Mouse (Mus musculus): ENCODE measurements at regions not wholly inside any gene's neighbourhood (a gene's known extent, or its start where the extent isn't known, plus 50 kb on each side); places are given as distances from the start of the nearest gene placed in this dataset.

DNA sequence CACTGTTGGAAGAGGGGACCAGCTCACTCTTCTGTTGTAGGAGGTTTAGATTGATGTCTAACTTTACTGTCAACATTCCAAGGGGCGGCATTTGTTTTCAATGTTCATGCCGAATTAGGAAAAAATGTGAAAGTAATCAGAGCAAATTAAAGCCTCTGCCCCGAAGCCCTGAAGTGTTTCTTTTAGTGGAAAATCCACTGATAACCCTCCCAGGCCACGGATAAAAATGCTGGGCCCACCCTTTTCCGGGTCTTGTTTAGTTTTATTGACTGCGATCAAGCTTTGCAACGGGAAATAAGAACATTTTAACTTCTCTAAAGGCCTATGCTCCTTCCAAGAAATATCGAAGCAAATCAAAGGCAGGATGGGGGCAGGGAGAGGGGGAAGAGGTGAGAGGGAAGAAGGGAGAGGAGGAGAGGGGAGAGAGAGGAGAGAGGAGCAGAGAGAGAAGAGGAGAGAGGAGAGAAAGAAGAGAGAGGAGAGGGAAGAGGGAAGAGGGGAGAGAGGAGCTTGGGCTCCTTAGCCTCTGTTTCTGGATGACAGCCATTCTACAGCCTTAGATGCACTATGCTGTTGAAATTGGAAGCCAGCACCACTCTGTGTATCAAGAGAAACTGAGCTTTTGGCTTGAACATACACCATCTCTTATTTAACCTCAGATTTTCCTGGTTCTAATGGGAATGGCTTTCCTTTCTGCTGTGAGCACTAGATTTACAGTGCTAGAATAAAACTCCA lies 140.3 kb upstream of the Palmd start:
- H3K36me3 ChIP-seq (ENCODE audit: control insufficient read depth, insufficient read depth, low read length): no peaks in the 10 kb centered on the region
- H3K4me1 ChIP-seq (ENCODE audit: control insufficient read depth, insufficient read depth, low read length): no peaks in the 10 kb centered on the region
- H3K9ac ChIP-seq (ENCODE audit: low read length): no peak overlapping the region
- H3K4me2 ChIP-seq (ENCODE audit: low read depth): no peak overlapping the region
- H3K27me3 ChIP-seq (ENCODE audit: control insufficient read depth, insufficient read depth, low read length): no peaks in the 10 kb centered on the region
- WGBS: 67% methylated on average over 8 of the region's 8 CpGs
- no peak for DNase-seq (ENCODE audit: low spot score)
- no peak overlapping the region for H3K27ac ChIP-seq (ENCODE audit: low read depth, low read length)
- H3K4me3 ChIP-seq (ENCODE audit: low read depth, low read length): no peak overlapping the region
- no peak for ATAC-seq (ENCODE audit: insufficient read depth, low FRiP score, low TSS enrichment)
- H3K9me3 ChIP-seq (ENCODE audit: control insufficient read depth, low read length): no peaks in the 10 kb centered on the region

DNA sequence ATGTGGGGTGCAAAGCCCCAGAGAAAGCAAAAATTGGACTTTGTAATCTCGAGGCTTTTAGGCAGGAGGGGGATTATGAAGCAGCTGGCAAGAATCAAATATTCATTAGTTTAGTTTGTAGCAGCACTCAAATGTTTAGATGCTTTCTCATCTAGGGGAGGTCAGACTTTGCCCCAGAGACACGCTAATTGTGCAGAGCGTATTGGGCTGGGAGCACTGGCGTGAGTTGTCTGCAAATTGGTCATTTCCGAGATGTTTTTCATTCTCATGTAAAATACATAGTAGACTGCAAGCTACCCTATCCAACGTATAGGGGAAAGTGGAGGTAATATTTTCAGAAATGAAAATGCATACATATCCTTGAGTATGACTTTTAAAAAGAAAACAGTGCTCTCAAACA lies 139.2 kb upstream of the Palmd start:
- 79% methylated on average over 6 of the region's 6 CpGs for WGBS
- H3K4me3 ChIP-seq (ENCODE audit: low read depth, low read length): no peak overlapping the region
- no peak overlapping the region for H3K27ac ChIP-seq (ENCODE audit: low read depth, low read length)
- H3K27me3 ChIP-seq (ENCODE audit: control insufficient read depth, insufficient read depth, low read length): no peaks in the 10 kb centered on the region
- H3K9me3 ChIP-seq (ENCODE audit: control insufficient read depth, low read length): no peaks in the 10 kb centered on the region
- DNase-seq (ENCODE audit: low spot score): no peak
- no peak for ATAC-seq (ENCODE audit: insufficient read depth, low FRiP score, low TSS enrichment)
- H3K4me1 ChIP-seq (ENCODE audit: control insufficient read depth, insufficient read depth, low read length): no peaks in the 10 kb centered on the region
- H3K9ac ChIP-seq (ENCODE audit: low read length): no peak overlapping the region
- H3K36me3 ChIP-seq (ENCODE audit: control insufficient read depth, insufficient read depth, low read length): no peaks in the 10 kb centered on the region
- H3K4me2 ChIP-seq (ENCODE audit: low read depth): no peak overlapping the region

DNA sequence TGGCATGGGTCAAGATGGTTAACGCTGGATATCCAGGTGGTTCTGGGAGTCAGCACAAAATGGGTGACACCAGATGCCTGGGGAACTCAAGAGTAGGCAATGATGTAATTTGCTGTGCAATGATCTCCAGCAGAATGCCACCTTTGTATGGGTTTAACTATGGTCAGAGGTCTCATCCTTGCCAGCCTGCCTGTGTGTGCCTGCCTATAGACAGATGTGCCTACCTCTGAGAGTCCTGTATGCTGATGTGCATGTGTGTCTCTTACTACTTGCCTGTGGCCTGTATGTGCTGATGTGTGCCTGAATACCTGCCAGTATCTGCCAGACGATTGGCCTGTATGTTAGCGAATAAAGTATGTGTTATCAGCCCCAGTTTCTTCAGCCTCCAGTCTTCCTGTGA lies 138.6 kb upstream of the Palmd start:
- DNase-seq (ENCODE audit: low spot score) (no peak), ATAC-seq (ENCODE audit: insufficient read depth, low FRiP score, low TSS enrichment) (no peak)
- H3K4me3 ChIP-seq (ENCODE audit: low read depth, low read length): no peak overlapping the region
- H3K27ac ChIP-seq (ENCODE audit: low read depth, low read length): no peak overlapping the region
- no peaks in the 10 kb centered on the region for H3K27me3 ChIP-seq (ENCODE audit: control insufficient read depth, insufficient read depth, low read length)
- no peaks in the 10 kb centered on the region for H3K36me3 ChIP-seq (ENCODE audit: control insufficient read depth, insufficient read depth, low read length)
- H3K9ac ChIP-seq (ENCODE audit: low read length): no peak overlapping the region
- no peaks in the 10 kb centered on the region for H3K4me1 ChIP-seq (ENCODE audit: control insufficient read depth, insufficient read depth, low read length)
- no peak overlapping the region for H3K4me2 ChIP-seq (ENCODE audit: low read depth)
- H3K9me3 ChIP-seq (ENCODE audit: control insufficient read depth, low read length): no peaks in the 10 kb centered on the region
- 90% methylated on average over 3 of the region's 3 CpGs for WGBS

DNA sequence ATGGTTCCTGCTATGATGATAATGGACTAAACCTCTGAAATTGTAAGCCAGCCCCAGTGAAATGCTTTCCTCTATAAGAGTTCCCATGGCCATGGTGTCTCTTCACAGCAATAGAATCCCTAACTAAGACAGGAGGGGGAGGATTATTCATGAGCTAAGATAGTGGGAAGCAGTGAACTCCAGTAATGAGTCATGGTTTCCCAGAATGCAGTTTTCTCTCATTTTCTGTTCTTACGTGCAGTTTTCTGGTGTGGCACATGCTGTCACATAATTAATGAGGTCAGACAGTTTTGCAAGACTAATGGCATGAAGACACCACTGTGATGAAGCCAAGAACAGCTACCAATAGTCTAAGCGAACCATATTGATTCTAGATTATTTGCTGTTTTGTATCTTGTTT lies 118.9 kb upstream of the Palmd start:
- ATAC-seq (ENCODE audit: insufficient read depth, low FRiP score, low TSS enrichment) (no peak), DNase-seq (ENCODE audit: low spot score) (no peak)
- Histone ChIP-seq H3K4me3 (ENCODE audit: low read depth, low read length) (no peak overlapping the region), H3K9me3 (ENCODE audit: control insufficient read depth, low read length) (no peaks in the 10 kb centered on the region), H3K9ac (ENCODE audit: low read length) (no peak overlapping the region), H3K4me2 (ENCODE audit: low read depth) (no peak overlapping the region), H3K4me1 (ENCODE audit: control insufficient read depth, insufficient read depth, low read length) (no peaks in the 10 kb centered on the region), H3K27ac (ENCODE audit: low read depth, low read length) (no peak overlapping the region), H3K36me3 (ENCODE audit: control insufficient read depth, insufficient read depth, low read length) (no peaks in the 10 kb centered on the region), H3K27me3 (ENCODE audit: control insufficient read depth, insufficient read depth, low read length) (no peaks in the 10 kb centered on the region)
- 72% methylated on average over 2 of the region's 2 CpGs for WGBS

DNA sequence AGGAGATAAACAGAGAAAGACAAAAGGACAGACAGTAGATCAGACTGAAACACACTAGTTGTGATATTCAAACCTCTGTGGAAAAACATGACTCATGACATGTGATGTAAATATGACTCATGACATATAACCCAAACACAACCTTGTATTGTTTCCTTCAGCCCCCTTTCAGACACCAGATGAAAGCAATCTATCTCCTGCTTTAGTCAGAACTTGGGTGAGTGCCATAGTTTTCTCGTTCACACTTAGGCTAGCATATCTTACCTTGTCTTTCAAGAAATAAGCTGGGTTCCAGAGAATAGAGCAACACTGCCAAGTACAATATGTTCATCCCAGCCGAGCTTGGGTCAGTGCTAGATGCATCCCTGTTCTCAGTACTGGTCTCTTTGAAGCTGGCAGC lies 107.9 kb upstream of the Palmd start:
- no peak for ATAC-seq (ENCODE audit: insufficient read depth, low FRiP score, low TSS enrichment)
- 89% methylated on average over 2 of the region's 2 CpGs for WGBS
- Histone ChIP-seq H3K4me1 (ENCODE audit: control insufficient read depth, insufficient read depth, low read length) (no peaks in the 10 kb centered on the region), H3K9me3 (ENCODE audit: control insufficient read depth, low read length) (no peaks in the 10 kb centered on the region), H3K27ac (ENCODE audit: low read depth, low read length) (no peak overlapping the region), H3K4me3 (ENCODE audit: low read depth, low read length) (no peak overlapping the region), H3K27me3 (ENCODE audit: control insufficient read depth, insufficient read depth, low read length) (no peaks in the 10 kb centered on the region), H3K9ac (ENCODE audit: low read length) (no peak overlapping the region), H3K36me3 (ENCODE audit: control insufficient read depth, insufficient read depth, low read length) (no peaks in the 10 kb centered on the region), H3K4me2 (ENCODE audit: low read depth) (no peak overlapping the region)
- no peak for DNase-seq (ENCODE audit: low spot score)

DNA sequence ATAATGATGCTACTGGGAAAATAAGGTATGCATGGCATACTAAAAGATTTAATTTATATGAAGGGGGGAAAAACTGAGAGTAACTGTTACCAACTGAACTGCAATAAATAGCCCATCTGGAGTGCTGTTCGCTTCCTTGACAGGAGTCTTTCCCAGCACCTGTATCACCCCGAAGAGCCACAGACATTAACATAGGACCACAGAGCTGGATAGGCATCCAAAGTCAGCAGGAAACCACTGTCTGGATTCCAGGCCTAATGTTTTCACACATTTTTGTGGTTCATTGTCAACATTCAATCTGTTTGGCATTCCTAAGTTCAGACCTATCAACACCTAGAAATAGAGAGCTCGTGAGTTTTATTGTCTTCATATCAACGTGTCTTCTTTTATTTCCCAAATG lies 104.6 kb upstream of the Palmd start:
- no peak overlapping the region for H3K27ac ChIP-seq (ENCODE audit: low read depth, low read length)
- H3K9ac ChIP-seq (ENCODE audit: low read length): no peak overlapping the region
- 71% methylated on average over 4 of the region's 4 CpGs for WGBS
- H3K4me2 ChIP-seq (ENCODE audit: low read depth): no peak overlapping the region
- no peaks in the 10 kb centered on the region for H3K36me3 ChIP-seq (ENCODE audit: control insufficient read depth, insufficient read depth, low read length)
- ATAC-seq (ENCODE audit: insufficient read depth, low FRiP score, low TSS enrichment) (no peak), DNase-seq (ENCODE audit: low spot score) (no peak)
- no peak overlapping the region for H3K4me3 ChIP-seq (ENCODE audit: low read depth, low read length)
- H3K9me3 ChIP-seq (ENCODE audit: control insufficient read depth, low read length): no peaks in the 10 kb centered on the region
- no peaks in the 10 kb centered on the region for H3K4me1 ChIP-seq (ENCODE audit: control insufficient read depth, insufficient read depth, low read length)
- H3K27me3 ChIP-seq (ENCODE audit: control insufficient read depth, insufficient read depth, low read length): no peaks in the 10 kb centered on the region

DNA sequence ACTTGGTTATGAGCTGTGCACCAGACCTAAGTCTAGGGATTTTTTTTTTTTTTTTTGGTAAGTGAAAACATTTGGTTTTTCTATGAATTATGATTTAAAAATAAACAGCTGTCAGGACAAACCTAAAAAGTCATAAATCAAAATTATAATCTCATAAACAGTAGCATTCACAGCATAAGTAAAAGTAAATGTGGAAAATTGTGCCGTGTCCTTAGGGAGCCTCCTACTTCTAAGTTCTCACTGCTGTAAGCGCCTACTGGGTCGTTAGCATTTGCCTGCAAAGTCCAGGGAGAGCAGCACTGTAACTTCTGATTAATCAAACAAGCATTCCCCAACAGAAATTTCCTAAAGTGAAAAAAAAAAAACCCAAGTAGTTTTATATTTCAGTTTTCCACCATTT lies 104.2 kb upstream of the Palmd start:
- no peak overlapping the region for H3K4me2 ChIP-seq (ENCODE audit: low read depth)
- H3K4me1 ChIP-seq (ENCODE audit: control insufficient read depth, insufficient read depth, low read length): no peaks in the 10 kb centered on the region
- no peaks in the 10 kb centered on the region for H3K36me3 ChIP-seq (ENCODE audit: control insufficient read depth, insufficient read depth, low read length)
- H3K27ac ChIP-seq (ENCODE audit: low read depth, low read length): no peak overlapping the region
- H3K9ac ChIP-seq (ENCODE audit: low read length): no peak overlapping the region
- no peaks in the 10 kb centered on the region for H3K9me3 ChIP-seq (ENCODE audit: control insufficient read depth, low read length)
- H3K27me3 ChIP-seq (ENCODE audit: control insufficient read depth, insufficient read depth, low read length): no peaks in the 10 kb centered on the region
- ATAC-seq (ENCODE audit: insufficient read depth, low FRiP score, low TSS enrichment) (no peak), DNase-seq (ENCODE audit: low spot score) (no peak)
- no peak overlapping the region for H3K4me3 ChIP-seq (ENCODE audit: low read depth, low read length)
- WGBS: 65% methylated on average over 3 of the region's 3 CpGs

DNA sequence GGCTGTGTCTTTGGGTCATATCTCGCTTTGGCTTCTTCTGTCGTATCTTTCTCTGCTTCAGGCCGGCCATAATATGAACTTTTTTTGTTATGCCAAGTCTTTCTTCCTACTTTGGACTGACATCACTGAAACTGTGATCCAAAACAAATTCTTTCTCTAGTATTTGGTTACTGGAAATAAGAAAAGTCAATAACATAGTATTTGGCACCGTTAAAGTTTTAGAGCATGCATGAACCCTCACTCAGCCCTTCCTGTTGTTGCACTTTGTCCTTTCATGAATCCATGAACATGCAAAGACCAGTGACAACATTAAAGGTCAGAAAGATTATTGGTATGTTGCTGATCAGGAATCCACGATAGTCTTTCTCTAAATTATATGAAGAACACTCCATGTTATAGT lies 103.1 kb upstream of the Palmd start:
- Histone ChIP-seq H3K36me3 (ENCODE audit: control insufficient read depth, insufficient read depth, low read length) (no peaks in the 10 kb centered on the region), H3K27me3 (ENCODE audit: control insufficient read depth, insufficient read depth, low read length) (no peaks in the 10 kb centered on the region), H3K4me3 (ENCODE audit: low read depth, low read length) (no peak overlapping the region), H3K4me1 (ENCODE audit: control insufficient read depth, insufficient read depth, low read length) (no peaks in the 10 kb centered on the region), H3K27ac (ENCODE audit: low read depth, low read length) (no peak overlapping the region), H3K9me3 (ENCODE audit: control insufficient read depth, low read length) (no peaks in the 10 kb centered on the region), H3K9ac (ENCODE audit: low read length) (no peak overlapping the region), H3K4me2 (ENCODE audit: low read depth) (no peak overlapping the region)
- 93% methylated on average over 5 of the region's 5 CpGs for WGBS
- ATAC-seq (ENCODE audit: insufficient read depth, low FRiP score, low TSS enrichment) (no peak), DNase-seq (ENCODE audit: low spot score) (no peak)

DNA sequence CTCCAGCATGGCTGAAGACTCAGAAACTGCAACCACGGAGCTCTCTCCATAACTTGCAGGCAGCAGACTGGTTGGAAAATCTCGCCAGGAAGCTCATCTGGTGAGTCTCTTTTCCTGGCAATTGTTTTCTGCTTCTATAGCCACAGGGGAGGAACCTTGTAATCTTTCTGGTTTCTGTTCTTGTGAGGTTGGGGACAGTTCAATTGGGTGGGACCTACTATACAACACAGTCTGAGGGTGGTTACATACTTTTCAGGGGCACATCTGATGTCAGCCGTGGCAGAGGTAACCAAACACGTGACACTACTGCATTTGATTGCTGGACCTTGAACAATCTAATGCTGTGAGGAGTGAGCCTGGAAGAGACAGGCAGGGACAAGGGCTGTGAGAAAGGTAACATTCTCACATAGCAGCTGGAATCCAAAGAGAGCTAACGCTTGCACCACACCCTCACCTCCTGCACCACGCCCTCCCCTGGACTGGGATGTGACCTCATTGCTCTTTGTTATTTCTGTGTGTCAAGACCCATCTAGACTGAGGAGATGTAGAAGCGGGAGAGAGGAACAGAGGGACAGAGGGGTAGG lies 98.8 kb upstream of the Palmd start:
- no peak overlapping the region for H3K4me2 ChIP-seq (ENCODE audit: low read depth)
- DNase-seq (ENCODE audit: low spot score) (no peak), ATAC-seq (ENCODE audit: insufficient read depth, low FRiP score, low TSS enrichment) (no peak)
- no peak overlapping the region for H3K9ac ChIP-seq (ENCODE audit: low read length)
- no peaks in the 10 kb centered on the region for H3K4me1 ChIP-seq (ENCODE audit: control insufficient read depth, insufficient read depth, low read length)
- no peaks in the 10 kb centered on the region for H3K27me3 ChIP-seq (ENCODE audit: control insufficient read depth, insufficient read depth, low read length)
- no peaks in the 10 kb centered on the region for H3K36me3 ChIP-seq (ENCODE audit: control insufficient read depth, insufficient read depth, low read length)
- H3K27ac ChIP-seq (ENCODE audit: low read depth, low read length): no peak overlapping the region
- no peak overlapping the region for H3K4me3 ChIP-seq (ENCODE audit: low read depth, low read length)
- H3K9me3 ChIP-seq (ENCODE audit: control insufficient read depth, low read length): no peaks in the 10 kb centered on the region
- WGBS: 83% methylated on average over 7 of the region's 7 CpGs
